Mouse (Mus musculus) 416B (cell line): ENCODE results near the gene Pikfyve.

ENCODE experiments used
- DNase-seq: peaks from one replicate; pipeline ENCODE4 v3.0.0; 2011; ENCODE audit warnings: low read depth

Pikfyve gene

DNA sequence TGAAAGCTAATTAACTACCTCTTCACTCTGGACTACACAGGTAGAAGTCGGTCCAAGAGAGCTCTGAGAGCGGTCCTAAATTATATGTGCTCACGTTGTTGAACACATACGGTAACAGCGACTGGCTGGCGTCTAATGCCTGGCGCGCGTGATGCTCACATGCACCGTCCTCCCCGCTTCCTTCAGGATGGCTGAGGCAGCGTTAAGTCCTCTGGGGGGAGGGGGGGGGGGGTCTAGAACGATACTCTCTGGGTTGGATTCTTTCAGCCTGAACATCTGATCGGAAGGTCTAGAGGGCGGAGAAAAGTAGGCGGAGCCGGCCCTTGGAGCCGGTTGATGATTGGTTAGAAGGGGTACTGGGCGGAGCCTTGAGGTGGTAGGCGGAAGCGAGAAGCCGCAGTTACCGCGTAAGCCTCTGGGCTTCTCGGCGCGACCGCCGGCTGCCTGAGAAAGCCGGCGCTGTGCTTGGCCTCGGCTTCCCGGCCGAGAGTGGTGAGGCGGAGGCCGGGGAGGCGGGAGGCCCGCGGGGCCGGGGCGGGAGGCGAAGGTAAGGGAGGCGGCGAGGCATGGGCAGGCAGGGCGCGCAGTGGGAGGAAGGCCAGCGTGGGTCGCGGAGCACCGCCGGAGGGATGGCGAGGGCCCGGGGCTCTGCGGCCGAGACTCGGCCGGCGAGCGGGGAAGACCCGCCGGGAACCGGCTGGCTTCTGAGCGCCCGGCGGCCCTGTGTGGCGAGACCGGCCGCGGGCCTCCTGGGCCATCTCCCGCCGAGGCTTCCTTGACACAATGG, at the start of gene Pikfyve, which contains the start of gene Idh1:
TSS of gene Pikfyve (plus strand) at position 397 of the 787 bp plus-strand sequence.
TSS of gene Idh1 (minus strand) at position 214 of the 787 bp plus-strand sequence.
- peak; percentile 99 for DNase-seq

DNA sequence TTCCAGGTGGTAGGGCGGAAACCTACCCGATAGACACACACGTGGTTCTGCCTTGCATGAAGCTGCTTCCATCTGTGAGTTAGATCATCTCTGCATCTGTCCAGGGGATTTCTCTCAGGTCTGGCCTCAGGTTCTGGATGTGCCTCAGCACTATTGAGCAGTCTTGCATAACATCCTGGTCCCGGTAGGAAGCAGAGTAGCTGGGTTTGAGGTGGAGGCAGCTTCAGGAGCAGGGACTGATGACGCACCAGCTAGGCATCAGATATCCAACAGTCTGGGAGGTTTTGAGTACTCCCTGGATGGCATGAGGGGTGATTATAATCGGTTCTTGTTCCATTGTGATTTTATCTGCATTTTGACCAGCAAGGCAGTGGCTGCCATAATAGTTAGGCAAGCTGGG, 48.9 kb upstream of the Pikfyve start:
- DNase-seq, result no peak

DNA sequence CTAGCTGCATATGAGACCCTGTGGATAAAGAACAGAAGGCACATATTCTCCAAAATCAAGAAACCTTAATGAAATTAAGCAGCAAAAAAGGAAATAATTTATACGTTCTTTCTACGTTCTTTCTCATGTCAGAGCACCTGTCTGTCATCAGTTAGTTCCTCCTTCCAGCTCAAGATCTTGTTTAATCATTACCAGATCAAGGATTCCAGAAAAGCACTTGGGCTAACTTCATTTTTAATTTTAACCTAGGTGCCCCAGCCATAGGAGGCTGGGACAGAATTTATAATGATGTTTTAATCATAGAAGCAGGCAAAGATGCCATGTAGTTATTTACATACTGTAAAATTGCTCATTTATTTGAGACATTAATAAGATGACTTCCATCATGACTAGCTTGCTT, 41.7 kb upstream of the Pikfyve start:
- no peak for DNase-seq

DNA sequence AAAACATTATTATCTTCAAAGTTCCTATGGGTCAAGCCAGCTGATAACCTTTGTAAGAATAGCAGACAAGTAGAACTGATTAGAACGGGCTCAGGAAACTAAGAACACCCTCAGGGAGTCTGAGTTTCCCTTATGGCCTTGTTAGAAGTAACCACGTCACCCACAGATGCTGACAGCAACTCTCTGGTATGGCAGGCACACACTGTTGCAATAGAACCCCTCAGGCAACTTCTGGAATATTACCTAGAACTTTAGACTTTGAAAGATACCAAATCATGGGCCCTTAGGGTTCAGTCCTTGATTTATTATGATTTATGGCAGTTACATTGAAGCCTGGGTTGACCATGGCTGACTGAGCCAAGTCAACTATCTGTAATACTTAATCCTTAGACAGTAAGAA, 39.9 kb upstream of the Pikfyve start:
- DNase-seq, result peak; percentile 77

DNA sequence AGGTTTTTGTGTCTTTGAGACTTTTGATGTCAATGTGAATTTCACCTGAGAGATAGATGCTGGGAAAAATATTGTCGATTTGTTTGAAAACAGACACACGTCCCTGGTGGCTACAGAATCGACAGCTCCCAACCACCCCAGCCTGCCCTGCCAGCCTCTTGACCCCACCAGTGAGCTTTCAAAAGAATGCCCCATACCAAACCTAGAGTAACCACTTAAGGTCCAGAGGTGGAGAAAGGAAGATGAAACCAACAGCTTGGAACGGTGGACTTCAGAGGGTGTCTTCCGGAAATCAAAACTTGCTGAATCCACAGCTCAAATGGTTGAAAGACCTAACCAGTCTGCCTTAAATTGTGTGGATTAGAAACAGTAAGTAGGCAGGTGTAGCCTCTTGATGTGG, 39.2 kb upstream of the Pikfyve start:
- no peak for DNase-seq

DNA sequence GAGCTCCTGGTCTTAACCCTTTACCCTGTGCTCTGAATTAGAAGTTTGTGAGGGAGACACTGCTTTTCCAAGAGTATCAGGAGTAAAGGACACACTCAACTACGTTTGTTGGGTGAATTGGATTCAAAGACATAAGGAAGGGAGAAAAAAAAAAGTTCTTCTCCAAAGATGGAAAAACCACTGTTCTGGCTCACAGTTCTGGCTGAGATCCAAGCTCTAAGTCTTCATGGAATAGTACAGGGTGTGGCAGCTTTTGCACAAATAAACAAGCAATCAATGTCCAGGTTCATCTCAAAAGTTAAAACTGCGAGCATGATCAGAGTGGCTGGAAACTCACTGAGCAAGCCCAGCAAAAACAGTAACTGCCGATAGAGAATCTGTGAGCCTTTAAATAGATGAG, 38.5 kb upstream of the Pikfyve start:
- no peak for DNase-seq

DNA sequence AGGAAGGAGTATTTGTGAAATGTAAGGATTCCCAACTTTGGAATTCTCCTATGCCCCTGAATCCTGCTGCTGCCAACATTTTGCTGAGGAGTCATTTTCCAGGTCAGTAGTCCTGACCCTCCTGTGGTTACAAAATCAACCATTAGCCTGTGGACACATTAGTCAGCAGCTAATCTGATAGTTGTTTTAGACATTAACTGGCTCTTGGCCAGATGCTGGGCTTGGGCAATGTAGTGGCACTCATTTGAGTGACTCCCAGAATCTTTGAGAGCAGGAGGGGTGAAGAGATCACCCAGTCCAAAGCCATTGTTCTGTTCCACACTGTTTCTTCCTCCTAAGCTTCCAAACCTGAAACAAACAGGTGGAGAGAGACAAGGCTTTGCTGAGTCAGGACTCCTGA, 31.7 kb upstream of the Pikfyve start:
- DNase-seq, result peak; percentile 90

DNA sequence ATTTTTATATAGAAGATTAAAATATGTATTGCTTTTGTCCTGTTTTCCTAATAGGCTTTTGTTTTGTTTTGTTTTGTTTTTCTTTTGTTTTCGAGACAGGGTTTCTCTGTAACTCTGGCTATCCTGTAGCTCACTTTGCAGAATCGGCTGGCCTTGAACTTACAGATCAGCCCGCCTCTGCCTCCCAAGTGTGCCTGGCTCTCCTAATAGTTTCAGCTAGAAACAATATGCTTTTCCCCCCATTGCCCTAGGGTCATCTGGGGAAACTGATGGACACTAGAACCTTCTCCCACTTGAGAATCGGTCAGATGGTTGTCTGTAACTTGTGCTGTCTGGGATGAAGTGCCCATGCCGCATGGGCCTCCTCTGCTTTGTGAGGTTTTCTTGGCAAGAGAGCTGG, 30.4 kb upstream of the Pikfyve start:
- DNase-seq, result no peak

DNA sequence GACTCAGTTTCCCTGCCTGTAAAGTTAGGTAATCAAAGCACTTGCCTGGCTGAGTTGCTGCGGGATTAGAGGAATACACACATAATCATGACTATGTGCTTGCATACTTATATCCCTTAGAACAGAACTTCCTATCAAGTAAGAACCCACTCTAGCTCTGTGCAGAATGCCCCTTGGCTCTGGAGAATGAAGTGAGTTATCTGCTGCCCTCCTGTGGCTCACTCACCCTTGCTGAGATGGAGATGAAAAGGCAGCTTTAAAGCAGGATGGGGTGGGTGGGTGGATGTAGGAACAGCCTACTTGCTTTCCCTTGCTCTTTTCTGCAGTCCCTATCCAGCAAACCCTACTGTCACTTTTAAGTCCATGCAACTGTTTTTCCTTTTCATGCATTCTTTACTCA, 24.3 kb upstream of the Pikfyve start:
- peak; percentile 48 for DNase-seq

DNA sequence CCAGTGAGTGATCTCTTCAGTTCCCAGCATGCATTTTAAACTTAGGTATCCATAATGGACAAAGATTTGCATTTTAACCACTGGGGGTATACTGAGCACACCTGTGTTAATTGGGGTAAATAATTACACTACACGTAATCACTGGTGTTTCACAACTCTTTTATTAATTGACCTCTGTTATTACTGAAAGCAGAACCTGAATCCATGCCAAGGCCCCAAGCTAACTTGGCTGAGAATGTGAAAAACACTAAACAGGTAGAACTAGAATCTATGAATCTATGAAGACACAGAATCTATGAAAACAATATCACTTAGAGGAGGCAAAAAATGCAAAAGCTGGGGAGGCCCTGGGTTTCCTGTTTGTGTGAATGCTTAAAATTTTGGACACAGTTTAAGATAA, 19.0 kb upstream of the Pikfyve start:
- no peak for DNase-seq

DNA sequence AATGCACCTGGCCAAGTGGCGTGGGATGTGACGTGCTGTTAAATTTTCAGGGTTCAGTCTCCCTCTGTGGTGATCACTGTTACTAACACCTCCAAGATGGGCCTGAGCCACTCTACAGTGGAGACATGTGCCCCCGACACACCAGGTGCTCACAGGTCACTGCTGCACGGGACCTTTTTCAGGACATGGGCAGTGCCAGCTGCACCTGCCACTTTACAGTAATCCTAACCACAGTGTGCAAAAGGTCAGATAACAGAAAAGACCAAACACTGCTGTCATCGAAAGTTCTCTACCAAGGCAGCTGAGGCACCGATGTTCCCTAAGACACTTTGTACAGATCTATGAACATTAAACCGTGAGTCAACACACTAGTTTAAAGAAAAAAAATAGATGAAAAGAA, 16.9 kb upstream of the Pikfyve start:
- no peak for DNase-seq

DNA sequence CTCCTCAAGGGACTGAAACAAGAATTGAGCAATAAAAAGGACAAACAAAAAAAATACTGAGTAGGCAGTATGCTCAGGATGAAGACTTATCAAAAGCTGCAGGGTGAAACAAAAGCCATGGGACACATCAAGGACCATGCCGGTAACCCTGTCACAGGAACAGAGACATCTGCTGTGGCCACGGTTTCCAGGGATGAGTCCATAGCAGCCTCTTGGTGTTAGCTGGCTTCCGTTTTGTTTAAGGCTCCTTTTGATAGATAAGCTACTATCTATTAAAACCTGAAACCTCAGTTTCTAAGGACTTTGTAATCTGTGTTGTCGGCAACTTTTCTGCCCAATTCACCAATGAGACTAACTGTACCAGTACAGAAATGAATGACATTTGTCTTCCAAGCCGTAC, 16.5 kb upstream of the Pikfyve start:
- DNase-seq, result peak; percentile 90

DNA sequence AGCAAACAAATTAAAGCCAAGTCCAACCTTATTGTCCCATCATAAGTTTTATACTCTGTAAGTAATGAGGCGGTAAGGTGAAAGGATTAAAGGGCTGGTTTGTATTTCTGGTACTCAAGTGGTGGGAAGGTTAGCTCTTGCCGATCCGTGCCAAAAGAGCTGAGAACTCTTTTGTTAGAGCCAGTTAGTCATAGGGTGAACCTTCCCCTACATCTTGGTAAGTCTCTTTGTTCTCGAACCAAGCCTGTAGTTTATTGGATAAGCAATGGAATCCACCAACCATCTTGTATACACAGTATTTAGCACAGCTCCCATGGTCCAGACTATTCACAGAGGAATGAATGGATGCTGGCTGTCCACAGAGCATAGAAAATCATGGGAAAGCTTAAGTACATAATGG, 14.9 kb upstream of the Pikfyve start:
- no peak for DNase-seq

DNA sequence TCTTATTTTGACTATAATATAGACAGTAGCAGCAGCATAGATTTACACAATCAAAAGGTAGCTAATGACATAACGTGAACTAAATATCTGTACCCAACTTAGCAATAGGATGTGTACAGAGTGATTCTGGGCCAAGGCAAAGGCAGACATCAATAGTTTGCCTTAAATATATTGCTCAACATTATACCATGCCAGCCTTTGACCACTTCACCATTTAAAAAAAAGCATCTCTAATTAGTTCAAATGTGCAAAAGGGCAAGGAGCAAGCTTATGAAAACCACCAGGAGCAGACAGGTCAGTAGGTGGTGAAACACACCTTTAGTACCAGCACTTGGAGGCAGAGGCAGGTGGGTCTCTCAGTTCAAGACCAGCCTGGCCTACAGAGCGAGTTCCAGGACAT, 12.8 kb upstream of the Pikfyve start:
- no peak for DNase-seq

DNA sequence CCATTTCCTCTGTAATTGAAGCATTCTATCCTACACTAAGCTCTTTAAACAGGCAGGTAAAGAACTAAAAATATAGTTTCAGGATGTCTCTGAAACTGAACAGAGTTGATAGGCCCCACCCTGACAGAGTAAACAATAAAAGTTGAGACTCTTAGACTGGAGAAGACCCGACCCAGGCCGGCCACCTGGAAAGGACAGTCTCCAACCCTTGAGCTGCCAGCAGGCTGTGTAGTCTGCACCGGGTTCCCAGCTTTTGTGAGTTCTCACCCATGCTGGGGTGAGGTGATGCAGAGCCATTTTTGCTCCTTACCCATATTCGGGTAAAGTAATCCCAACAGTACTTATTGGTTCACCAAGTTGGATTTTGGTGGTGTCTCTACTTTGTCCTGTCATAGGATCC, 10.3 kb upstream of the Pikfyve start:
- DNase-seq, result no peak

DNA sequence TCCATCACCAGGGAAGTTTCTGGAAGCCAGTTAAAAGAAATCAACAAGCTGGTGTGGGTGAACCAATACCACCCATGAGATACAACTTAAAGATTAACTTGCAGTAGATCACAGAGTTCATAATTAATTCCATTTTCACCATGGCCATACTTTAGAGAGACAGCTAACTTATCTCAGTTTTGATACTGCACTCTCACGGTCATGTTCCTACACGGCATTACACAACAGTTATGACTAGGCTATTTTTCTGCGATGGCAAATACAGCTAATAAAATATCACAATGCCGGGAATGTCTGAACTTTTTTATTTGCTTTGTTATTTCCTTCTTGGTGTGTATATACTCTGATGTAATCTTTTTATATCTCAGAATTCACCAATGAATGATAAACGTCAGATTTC, 9.6 kb upstream of the Pikfyve start:
- DNase-seq, result peak; percentile 79

DNA sequence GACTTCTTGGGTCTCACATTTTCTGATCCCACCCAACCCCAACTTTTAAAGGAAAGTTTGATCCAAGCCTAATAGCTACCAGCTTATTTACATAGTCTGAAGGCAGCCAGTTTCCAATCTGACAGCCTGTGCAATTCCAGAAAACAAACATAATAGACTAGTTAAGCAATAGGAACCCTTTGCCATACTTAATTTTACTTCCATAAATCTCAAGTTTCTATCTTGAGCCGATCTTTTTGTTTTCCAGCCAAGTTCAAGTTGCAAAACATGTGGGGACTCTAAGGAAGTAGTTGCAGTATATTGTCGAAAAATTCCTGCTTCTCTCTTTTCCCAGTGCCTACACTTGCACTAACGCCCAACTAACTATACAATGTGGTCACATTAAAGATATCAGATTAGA, 9.0 kb upstream of the Pikfyve start:
- peak; percentile 39 for DNase-seq

DNA sequence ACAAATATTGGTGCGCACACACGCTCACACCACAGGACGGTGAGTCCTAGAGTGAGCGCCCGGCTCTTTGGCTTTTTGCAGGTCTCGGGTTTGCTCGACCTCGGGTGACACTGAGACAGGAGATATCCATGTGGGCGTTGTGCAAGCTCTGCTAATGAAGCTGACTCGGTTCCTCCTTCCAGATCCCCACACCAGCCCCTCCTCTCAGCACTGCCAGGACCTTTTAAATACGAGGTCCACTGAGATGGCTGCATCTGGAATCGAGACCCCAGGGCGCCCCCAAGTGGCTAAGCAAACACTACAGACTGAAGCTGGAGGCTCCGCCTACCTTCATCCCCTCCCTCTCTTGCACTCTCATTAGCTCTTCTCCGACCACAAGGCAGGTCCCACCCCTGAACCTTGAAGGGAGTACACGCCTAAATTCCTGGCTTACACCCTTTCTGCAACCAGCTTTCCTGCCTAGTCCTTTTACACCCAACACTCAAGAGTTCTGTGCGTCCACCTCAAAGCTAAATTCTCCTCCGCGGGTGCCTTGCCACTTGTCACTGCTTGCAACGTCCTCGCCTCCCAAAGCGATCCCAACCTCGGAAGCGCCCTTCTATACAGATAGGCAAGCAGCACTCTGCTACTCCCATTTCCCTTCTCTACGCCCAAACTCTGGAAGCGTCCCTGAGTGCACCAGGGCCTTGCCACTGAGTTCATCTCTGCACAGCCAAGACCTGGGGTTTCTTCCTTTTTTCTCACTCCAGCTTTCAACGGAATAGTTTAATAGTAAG, 8.2 kb upstream of the Pikfyve start:
- DNase-seq, result peak; percentile 99

DNA sequence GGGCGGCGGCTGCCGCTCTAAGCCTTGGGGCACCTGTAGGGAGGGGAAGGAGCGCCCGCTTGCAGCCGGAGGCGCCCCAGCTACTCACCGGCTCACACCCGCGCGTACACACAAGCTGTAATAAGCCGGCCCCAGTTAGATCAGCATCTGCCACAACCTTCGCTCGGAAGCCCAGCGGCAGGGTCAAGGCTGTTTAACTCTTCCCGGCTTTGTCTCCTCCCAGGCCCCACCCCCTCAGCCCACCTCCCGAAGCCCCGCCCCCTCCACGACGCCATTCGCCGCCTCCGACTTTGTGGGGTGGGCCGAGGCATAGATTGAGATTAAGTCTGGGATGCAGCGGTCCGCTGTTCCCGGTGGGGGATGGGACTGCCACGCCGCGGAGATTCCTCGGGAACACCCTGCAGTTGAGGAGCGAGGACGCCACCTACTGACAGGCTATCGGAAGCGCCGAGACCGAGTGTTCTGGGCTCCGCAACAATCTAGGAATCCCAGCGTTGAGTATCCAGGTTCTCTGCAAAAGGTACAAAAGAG, 7.5 kb upstream of the Pikfyve start:
- DNase-seq, result peak; percentile 97

DNA sequence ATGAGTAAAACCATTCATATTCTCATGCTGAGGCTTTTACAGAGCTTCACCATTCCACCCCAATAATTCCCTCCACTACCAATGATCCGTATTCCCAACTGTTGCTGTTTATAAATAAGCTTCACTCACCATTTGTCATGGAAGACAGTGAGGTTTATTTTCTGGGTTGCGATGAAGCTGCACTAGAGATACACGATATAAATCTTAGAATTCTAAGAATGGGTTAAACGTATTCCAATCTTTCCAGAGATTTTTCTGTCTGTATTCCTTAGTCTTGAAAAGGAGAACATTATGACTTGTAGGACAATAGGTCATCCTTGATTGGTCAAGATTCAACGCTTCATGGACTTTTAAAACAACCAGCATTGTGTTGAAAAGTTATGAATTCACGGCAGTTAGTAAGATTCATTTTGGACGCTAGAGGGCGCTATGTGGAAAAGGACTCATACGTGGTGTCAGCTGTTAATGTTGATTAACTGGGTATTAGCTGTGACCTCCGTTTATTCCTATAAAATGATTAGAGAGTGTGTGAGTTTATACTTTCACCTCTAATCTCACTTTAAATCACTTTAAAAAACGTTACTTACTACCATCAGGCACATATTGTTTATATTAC, 6.7 kb upstream of the Pikfyve start:
- peak; percentile 92 for DNase-seq

DNA sequence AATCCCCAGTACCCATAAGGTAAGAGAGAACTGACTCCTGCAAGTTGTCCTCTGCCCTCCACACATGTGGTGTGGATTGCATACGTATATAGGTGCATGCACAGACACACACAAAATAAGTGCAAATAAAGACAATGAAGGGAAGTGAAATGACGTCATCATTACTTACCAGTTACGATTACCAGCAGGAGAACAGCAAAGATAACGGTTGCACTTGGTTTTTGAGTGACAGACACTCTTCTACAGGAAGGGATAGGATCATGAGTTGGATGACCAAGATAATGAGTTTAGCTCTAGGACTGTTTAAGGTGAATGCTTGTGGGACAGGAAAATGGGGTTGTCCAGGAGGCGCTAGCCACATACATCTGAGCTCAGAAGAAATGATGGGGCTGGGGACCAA, 5.0 kb upstream of the Pikfyve start:
- peak; percentile 33 for DNase-seq

DNA sequence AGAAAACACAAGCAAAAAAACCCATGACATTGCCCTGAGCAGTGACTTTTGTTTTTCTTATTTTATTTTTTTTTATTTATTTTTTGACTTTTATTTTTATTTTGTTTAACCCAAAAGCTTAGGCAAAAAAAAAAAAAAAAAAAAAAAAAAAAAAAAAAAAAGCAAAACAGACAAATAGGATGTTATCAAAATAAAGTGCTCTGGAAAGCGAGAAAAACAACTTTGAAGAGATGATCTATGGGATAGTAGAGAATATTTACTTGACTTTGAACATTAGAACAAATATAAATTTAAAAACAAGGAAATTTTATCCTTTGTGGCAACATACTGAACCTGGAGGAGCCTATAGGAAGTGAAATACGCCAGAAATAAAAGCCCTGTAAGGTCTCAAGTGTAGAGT, 2.5 kb upstream of the Pikfyve start:
- DNase-seq, result no peak

DNA sequence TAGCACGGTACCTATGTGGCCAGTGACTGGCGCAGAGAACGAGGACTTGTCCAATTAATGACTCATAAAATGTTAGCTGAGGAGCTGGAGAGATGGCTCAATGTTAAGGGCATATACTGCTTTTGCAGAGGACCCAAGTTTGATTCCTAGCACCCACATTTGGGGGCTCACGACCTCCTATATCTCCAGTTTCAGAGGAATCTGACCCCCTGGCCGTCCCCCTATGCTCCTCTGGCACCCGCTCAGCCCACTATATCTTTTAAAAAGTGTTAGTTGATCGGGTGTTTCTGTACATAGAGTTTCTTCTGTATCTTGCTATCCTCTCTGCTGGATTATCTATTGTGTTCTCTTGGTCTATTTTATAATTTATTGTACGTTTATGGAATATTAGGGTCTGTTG, 1.5 kb upstream of the Pikfyve start:
- no peak for DNase-seq
